Mouse (Mus musculus): ENCODE data around the gene Furin.

The Furin gene

GRCm38 (mm10) chr7:80372667-80373066, 32.6 kb downstream of the Furin start:
- no peak for DNase-seq (ENCODE audit: low spot score in 2 of 2)

DNA sequence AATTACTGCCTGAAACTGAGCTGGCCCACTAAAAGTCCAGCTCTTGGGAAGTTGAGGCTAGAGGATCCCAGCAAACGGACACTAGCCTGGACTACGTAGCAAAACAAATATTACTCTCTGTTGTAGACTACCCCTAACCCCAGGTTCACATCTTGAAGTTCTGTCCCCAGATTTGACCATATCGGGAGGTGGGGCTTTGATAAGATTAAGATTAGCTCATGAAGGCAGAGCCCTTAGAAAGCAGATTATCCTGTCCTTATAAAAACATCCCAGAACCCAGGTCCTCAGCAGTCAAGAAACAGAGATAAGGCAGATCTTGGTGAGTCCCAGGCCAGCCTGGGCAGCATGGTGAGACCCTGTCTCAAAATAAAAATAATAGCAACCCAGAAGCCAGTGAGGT, 33.1 kb downstream of the Furin start:
- DNase-seq (ENCODE audit: low spot score in 2 of 2) = no peak

DNA sequence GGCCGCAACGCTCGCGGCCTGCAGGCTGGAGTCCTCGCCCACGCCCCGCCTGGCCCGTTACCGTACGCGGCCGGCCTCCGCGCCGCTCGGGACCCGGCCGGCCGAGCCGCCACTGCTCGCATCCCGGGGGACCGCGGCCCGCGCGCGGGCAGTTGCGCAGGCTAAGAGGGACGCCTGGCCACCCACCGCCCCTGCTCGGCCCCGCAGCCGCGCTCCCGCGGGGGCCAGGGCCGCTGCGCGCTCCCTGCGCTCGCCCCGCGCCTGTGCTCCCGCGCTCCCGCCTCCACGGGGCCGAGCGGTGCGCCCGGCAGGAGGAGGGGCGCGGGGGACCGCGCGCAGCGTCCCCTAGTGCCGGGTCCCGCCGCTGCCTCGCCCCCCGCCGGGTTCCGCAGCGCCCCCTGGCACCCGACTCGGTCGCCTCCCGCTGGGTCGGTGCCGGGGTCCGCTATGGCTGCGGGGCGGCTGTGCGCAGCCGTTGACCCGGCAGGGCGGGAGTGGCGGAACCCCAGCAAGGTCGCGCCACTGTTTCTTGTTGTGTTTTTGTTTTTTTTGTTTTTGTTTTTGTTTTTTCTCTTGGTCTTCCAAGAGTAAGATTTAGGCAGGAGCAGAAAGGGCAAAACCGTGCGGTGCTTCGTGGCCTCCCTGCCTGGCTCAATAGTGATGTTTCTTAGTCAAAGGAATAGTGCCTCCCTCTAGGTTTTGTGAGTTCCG, 34.0 kb downstream of the Furin start, which contains the start of gene Man2a2:
Gene Man2a2 (minus strand): TSS at position 335 of the 711 bp plus-strand sequence.
- peak; percentile 59 to 63 for DNase-seq (ENCODE audit: low spot score in 2 of 2)

DNA sequence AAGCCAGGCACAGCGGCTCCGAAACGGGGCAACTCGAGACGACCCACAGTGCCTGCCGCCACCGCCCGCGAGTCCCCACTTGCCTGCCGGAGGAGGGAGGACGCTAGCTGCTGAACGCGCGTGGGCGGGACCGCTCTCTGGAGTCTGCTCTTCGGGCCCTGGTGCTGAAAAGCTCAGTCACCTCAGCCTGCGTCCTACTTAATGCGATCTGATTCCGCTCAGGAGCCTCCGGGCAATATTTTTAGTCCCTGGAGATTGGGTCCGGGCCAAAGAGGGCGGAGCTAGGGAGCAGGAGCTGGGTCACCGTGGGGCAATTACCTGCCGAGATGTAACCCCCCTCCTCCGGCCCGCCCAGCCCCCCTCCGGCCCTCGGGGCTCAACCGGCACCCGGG, 34.6 kb downstream of the Furin start:
- DNase-seq (ENCODE audit: low spot score in 2 of 2) = peak; percentile 78 to 86

DNA sequence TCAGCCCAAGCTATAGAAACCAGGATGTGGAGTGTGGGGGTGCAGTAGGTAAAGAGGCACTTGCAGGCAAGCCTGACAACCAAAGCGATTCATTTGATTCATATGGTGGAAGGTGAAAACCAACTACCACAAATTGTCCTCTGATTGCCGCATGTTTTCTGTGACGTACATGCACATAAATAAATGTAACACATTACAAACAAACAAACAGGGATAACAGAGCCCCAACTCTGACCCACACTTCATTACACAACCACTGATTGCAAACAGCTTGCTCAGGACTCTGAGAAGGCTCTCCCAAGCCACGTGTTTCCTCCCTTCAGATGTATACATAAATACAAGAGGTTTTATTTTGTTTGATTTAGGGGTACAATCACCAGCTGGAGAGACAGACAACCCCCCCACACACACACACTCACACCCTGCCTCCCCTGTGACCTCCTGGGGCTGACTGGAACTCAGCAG, 35.2 kb downstream of the Furin start:
- no peak for DNase-seq (ENCODE audit: low spot score in 2 of 2)

DNA sequence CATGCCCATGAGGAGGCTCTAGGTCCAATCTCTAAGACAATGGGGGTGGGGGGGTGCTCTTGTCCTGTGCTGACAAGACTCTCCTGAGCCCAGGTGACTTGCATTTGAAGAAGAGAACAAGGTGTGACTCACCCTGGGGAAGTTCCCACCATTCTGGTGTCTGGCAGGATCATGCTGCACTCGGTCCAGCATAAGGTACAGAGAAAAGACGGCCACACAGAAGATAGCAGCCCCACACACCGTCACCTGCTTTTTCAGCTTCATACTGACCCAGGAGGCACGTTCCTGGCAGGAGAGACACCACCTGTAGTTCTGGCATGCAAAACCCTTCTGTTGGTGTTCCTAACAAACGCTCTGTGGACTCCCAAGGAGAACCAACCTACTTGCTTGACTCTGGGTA, 35.8 kb downstream of the Furin start:
- DNase-seq (ENCODE audit: low spot score in 2 of 2) = no peak

DNA sequence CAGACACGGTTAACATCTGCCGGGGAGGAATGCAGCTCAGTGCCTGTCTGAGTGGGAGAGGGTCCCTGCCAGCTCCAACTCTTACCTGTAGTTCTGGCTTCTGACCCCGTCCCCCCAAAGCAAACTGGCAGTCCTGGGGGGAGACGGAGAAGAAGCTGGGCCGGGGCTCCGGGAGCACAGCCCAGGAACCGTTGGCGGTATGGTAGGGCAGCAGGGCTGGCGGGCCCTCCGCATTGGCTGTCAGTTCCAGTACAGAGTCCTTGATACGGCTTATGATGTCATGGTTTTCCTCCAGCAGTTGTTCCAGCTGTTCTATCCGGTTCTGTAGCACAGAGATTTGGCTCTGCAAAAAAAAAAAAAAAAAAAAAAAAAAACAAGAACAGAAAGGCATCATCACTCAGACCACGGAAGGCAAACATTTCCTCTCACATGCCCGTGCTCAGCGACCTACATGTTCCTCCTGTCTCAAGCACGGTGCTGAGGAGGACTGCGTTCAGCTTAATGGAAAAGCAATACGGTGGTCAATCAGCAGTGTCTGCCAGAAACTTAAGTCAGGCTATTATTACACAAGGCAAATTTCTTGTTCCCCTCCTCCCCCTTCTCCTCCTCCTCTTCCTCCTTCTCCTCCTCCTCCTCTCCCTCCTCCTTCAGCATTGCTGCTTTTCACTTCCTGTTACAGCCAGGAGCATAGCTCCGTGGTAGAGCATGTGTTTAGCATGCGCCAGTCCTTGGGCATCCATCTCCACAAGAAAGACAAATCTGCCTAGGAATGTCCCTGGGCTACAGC, 36.4 kb downstream of the Furin start:
- DNase-seq (ENCODE audit: low spot score in 2 of 2) = no peak

GRCm38 (mm10) chr7:80368009-80368408, 37.2 kb downstream of the Furin start:
- DNase-seq (ENCODE audit: low spot score in 2 of 2) = no peak

- no peak for DNase-seq (ENCODE audit: low spot score in 2 of 2)
Measured at GRCm38 (mm10) chr7:80367232-80367631, 38.0 kb downstream of the Furin start.

- no peak for DNase-seq (ENCODE audit: low spot score in 2 of 2)
Measured at GRCm38 (mm10) chr7:80365759-80366158, 39.5 kb downstream of the Furin start.

DNA sequence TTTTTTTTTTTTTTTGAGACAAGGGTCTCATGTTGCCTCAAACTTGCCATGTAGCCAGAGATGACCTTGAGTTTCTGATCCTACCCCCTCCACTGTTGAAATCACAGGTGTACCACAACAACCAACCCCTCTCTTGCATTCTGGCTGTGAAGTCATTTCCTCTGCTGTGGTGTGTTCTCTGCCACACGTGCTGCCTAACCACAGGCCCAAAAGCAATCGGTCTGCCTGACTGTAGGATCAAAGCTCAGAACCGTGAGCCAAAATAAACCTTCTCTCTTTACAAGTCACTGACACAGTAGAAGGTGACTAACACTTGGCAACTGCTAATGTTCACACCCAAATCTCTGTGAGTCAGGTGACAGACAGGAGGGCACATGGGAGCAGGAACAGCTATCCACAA, 44.8 kb downstream of the Furin start:
- DNase-seq (ENCODE audit: low spot score in 2 of 2) = no peak

DNA sequence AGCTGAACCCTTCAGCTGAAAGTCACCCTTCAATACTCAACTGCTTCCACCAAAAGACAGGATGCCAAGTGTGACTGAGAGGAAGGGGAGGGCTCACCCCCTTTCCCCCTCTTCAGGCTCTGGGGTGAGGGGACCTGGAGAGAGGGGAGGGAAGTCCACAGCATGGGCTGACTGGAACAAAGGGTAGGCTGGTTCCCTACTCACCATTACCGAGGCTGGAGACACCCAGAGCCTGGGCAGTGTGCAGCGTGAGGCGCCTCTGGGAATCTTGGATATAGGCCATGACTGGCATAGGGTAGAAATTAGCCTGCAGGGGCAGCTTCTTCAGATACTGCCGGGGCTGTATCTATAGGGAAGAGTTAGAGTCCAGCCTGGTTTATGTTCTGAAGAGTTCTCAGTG, 47.2 kb downstream of the Furin start:
- DNase-seq (ENCODE audit: low spot score in 2 of 2) = no peak

DNA sequence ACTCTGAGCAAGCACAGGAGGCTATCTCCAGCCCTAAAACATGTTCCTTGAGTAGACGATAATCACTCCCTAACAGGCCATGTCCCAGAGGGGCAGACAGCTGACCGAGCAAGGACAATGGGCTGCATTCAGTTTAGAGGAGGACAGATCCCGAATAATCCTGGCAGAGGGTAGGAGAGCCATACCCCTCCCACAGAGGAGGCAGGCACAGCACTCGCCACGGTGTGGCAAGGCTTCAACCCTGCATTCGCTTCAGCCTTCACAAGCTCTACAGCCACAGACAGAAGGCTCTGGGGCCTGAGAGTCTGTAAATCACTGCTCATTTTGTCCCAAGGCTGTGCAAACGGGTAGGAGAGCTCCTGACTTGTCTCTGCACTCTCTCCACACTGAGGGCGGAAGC, 48.1 kb downstream of the Furin start:
- no peak for DNase-seq (ENCODE audit: low spot score in 2 of 2)

GRCm38 (mm10) chr7:80356351-80356750, 48.9 kb downstream of the Furin start:
- DNase-seq (ENCODE audit: low spot score in 2 of 2) = no peak

- DNase-seq (ENCODE audit: low spot score in 2 of 2) = no peak
Measured at GRCm38 (mm10) chr7:80352920-80353319, 52.3 kb downstream of the Furin start.

DNA sequence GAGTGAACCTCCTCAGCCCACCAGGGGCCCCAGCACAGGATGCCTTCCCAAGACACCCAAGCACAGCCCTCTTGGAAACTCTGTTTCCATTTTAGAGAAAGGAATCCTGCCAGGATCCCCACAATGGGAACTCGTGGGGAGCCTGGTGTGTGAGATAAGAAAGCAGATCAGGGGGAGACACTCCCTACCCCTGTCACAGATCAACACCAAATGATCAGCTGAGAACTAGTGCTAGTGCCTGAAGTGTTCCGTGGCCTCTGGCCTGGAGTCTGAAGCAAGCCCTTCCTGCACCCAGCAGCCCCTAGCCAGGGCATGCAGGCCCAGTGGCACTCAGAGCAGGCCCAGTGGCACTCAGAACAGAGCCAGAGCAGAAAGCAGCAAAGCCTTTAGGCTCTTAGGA, 54.4 kb downstream of the Furin start:
- DNase-seq (ENCODE audit: low spot score in 2 of 2) = no peak

DNA sequence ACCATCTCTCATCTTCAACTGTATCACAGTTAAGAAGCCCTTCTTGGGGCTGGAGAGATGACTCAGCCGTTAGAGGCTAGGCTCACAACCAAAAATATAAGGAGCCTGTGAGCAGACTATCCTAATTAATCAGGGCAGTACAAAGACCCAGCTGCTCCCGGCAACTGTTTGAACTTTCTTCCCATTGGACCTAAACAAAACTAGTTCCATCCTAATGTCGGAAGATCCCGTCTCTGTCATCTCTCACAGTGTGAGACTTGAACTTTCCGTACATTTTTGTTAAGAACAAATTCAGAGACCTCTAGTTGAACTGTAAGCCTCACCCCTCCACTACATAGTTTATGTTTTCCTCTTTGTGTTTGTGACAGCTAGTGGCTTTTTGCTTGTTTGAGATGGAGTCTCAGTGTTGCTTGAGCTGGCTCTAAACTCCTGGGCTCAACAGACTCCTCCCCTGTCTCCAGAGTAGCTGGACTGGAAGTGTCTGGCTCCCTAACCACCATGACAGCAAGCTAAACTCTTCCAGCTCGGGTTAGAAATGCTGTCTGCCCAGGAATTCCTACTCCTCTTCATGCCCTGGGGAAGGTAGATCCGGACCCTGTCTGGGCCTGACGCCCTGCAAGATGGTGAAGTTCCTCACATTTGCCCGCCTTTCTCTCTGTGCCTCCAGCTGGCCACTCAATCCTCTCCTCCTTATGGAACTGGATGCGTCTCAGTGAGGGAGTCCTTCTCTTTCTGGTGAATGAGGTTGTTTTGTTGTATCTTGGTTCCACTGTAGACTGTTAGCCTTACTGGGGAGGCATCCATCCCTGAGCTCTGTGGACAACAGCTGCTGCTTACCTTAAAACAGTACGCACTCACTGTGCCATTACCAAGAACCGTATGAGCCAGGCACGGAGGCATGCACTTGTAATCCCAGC, 57.3 kb downstream of the Furin start:
- no peak for DNase-seq (ENCODE audit: low spot score in 2 of 2)

DNA sequence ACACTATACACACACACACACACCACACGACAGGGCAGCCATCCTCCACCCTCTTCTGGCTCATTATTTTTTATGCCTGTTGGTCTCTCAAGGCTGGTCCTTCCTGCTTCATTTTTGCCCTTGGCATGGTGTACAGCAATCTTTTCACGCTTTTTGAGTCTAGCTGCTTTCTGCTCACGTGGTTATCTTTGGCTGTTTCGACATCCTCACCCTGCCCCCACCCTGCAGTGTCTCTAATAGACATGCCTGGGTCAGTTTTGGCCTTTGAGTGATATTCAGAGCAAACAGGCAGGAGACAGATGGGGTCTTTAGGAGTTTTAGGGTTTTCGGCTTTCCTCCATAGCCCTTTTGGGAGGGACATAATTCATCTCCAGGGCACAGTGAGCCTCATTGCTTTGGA, 58.4 kb downstream of the Furin start:
- DNase-seq (ENCODE audit: low spot score in 2 of 2) = no peak

GRCm38 (mm10) chr7:80346173-80346572, 59.1 kb downstream of the Furin start:
- DNase-seq (ENCODE audit: low spot score in 2 of 2) = no peak

GRCm38 (mm10) chr7:80343270-80344018, 61.8 kb downstream of the Furin start:
- DNase-seq (ENCODE audit: low spot score in 2 of 2) = no peak

DNA sequence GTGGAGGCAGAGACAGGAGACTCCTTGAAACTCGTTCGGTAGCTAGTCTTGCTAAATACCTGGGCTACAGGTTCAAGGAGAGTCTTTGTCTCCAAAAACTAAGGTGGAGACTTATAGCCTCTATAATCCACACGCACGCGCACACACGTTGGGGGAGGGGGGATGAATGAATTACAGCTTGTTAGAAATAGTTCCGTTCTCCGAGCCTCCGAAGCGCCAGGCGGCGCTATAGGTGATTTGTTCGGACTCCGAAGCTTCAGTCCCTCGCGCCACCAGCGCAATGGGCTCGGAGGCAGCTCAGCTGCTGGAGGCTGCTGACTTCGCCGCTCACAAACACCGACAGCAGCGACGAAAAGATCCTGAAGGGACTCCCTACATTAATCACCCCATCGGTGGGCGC, 62.4 kb downstream of the Furin start, which contains the start of gene Hddc3:
Gene Hddc3 (plus strand): TSS at position 247 of the 400 bp plus-strand sequence.
- DNase-seq (ENCODE audit: low spot score in 2 of 2) = peak; percentile 98 to 99

All from right cerebral cortex, adult 2 months (tissue).